Mouse (Mus musculus) gastrocnemius, adult 2 months (tissue): ENCODE data around the gene Tmem102. TPM values are rescaled to one million over a fixed set of nuclear protein-coding genes. Genes with fewer than 3 reads are reported as not detected.

Source experiments
- DNase-seq: peaks from one replicate; pipeline ENCODE4 v3.0.0; 2022
- H3K27ac ChIP-seq: fragments of 200-600 bp; 2 replicates; pipeline ENCODE4 v1.8.1; 2022; ENCODE audit warnings: mild to moderate bottlenecking
- H3K4me3 ChIP-seq: fragments of 200-600 bp; 2 replicates; pipeline ENCODE4 v1.8.1; 2022; ENCODE audit warnings: mild to moderate bottlenecking, moderate library complexity
- CTCF ChIP-seq: fragments of 200-600 bp; IDR thresholded peaks from 2 replicates; pipeline ENCODE4 v1.8.1; 2022; ENCODE audit warnings: antibody characterized with exemption, mild to moderate bottlenecking, moderate library complexity
- intact Hi-C: fragments of 180-260 bp; cut with DNase I; formaldehyde crosslinking; loops from one replicate; pipeline ENCODE4 v1.15.1; 2025
- total RNA-seq, 2 experiments: library from RNA; stranded (reverse); gene quantifications; 2 replicates each; pipeline ENCODE4 v1.2.3; 2021

The Tmem102 gene
- total RNA-seq, 2 experiments from 2014 or later, result 0.20 to 0.41 TPM

DNA sequence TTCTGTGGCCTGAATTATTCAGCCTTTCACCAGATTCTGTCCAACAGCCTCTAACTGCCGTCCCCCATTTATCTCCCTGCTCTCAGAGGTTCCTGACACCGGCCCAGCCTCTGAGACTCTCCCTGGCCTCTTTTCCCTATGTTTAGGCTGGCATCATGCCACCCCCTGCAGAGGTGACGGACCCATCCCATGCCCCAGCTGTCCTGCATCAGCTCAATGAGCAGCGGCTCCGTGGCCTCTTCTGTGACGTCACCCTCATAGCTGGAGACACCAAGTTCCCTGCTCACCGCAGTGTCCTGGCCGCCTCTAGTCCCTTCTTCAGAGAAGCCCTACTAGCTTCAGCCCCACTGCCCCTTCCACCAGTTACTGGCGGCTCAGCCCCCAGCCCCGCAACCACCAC lies 29.7 kb downstream of the Tmem102 start:
- intact Hi-C loops, result loop anchor here (2.0 kb wide), 1 partner anchor 15 kb away; no protein-coding TSS in a partner anchor
- H3K27ac ChIP-seq, result no peak overlapping the region
- no peak for DNase-seq
- no peak for TF ChIP-seq CTCF
- H3K4me3 ChIP-seq, result no peak overlapping the region

DNA sequence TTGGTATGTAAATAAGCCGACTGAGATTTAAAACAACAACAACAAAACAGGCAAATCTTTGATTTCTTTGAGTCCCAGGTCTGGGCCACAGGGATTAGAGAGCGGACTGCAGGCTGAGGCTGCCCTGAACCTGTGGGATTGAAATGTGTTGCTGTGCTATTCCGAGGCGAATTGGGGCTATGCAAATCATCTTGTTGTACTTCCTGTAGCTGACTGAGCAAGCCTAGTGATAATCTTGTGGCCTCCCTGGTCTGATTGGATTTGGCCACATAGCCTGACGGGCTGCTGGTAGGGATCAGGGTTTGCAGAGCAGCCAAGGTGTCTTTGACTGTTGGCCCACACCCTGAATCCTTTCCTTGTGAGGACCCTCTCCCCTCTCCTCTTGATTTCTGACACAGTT lies 30.5 kb downstream of the Tmem102 start:
- intact Hi-C loops, result loop anchor here (2.0 kb wide), 1 partner anchor 16 kb away; no protein-coding TSS in a partner anchor
- H3K27ac ChIP-seq, result no peak overlapping the region
- no peak for DNase-seq
- no peak for TF ChIP-seq CTCF
- no peak overlapping the region for H3K4me3 ChIP-seq

GRCm38 (mm10) chr11:69767625-69767909 lies 37.9 kb downstream of the Tmem102 start:
- no peak for TF ChIP-seq CTCF
- no peak for DNase-seq
- Histone ChIP-seq H3K4me3 (peak overlapping the region; percentile 94), H3K27ac (peak overlapping the region; percentile 99)
- intact Hi-C loops, result no loop called here

DNA sequence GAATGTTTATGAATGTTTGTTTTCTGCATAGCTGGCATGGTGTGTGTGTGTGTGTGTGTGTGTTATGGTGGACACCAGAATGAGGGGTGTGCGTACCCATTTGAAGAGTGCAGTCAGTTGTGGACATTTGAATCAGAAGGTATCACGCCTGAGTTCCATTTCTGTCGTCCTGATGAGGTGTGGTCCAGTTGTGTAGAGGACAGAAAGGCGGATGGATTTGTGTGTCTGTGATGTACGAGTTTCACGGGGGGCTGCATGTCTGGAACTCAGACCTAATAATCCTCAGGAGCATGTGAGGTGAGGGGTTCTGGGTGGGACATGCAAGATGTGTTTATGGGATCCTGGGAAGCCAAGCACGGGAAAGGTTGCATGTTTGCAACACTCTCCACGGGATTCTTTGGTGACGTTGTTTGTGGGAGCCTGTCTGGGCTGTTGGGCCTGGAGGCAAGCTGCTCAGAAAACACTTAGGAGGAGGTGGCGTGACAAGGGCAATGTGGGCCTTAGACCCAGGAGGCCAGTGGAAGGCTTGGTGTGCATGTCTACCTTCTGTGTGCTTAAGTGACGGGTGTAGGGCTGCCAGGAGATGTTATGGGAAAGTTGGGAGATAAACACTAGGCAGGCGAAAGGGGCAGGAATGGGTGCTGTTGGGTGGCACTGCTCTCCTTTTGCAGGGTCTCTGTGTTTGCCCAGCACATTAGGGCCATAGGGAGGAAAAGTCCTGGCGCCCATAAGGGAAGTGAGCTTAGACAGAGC lies 38.4 kb downstream of the Tmem102 start:
- peak overlapping the region; percentile 99 for H3K27ac ChIP-seq
- intact Hi-C loops, result no loop called here
- no peak for TF ChIP-seq CTCF

DNA sequence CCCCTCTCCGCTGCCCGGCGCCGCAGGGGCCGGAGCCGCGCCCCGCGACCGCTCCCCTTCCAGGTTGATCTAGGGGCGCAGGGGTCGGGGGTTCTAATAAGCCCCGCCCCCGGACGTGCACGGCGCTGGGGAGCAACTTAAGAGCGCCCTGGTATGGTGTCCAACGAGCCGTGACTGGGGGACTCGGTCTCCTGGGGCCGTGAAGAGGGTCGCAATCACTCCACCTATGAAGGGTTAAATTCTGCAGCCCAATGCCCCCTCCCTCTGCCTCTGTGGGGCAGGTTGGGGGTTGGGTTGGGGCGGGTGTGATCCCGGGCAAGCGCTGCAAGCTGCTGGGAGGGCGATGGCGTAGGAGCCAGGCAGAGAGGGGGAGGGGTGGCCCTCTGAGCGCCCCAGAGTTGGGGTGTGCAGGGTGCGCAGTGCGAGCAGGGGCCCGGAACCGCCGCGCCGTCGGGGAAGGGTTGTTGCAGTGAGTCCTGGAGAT lies 39.3 kb downstream of the Tmem102 start:
- peak; percentile 86 for DNase-seq
- H3K4me3 ChIP-seq, result peak overlapping the region; percentile 94
- intact Hi-C loops, result no loop called here
- H3K27ac ChIP-seq, result peak overlapping the region; percentile 99
- no peak for TF ChIP-seq CTCF

More for the DNA sequence above, 38.4 kb downstream of the Tmem102 start:
- no peak for DNase-seq
- peak overlapping the region; percentile 94 for H3K4me3 ChIP-seq

GRCm38 (mm10) chr11:69765221-69766125 lies 40.0 kb downstream of the Tmem102 start, which contains the start of gene Zbtb4:
Zbtb4 (plus strand) TSS chr11:69765912.
- Histone ChIP-seq H3K4me3 (peak within 1 kb of the TSS; percentile 94), H3K27ac (peak within 1 kb of the TSS; percentile 99)
- TF ChIP-seq CTCF, result no peak
- intact Hi-C loops, result no loop called here
- peak; percentile 78 for DNase-seq

- Histone ChIP-seq H3K4me3 (no peak overlapping the region), H3K27ac (no peak overlapping the region)
- no peak for DNase-seq
- peak; percentile 35; the same call in 1 of the 2 replicates for TF ChIP-seq CTCF
- intact Hi-C loops, result no loop called here
These were observed 41.9 kb downstream of the Tmem102 start for GRCm38 (mm10) chr11:69763551-69763950.

DNA sequence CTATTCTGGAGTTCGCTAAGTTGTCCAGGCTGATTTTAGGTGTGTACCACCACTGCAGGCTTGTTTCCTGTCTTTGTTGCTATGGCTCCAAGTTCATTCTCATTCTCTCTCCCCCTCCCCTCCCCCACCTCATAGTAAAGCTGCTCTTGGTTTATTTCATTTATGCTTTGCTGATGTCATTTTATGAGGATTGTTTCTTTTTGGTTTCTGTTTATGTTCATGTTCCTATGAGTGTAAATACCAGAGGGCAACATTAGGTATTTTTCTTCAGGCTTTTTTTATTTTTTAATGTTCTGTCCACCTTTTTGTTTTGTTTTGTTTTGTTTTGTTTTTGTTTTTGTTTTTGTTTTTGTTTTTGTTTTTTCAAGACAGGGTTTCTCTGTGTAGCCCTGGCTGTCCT lies 43.6 kb downstream of the Tmem102 start, which contains the start of gene Slc35g3:
Gene Slc35g3 (minus strand): TSS at position 101 of the 400 bp plus-strand sequence.
- no peak within 1 kb of the TSS for H3K27ac ChIP-seq
- H3K4me3 ChIP-seq, result no peak within 1 kb of the TSS
- no peak for TF ChIP-seq CTCF
- intact Hi-C loops, result no loop called here
- DNase-seq, result no peak

- Histone ChIP-seq H3K4me3 (no peak overlapping the region), H3K27ac (no peak overlapping the region)
- intact Hi-C loops, result no loop called here
- TF ChIP-seq CTCF, result no peak
- no peak for DNase-seq
These were observed 44.6 kb downstream of the Tmem102 start for GRCm38 (mm10) chr11:69760901-69761200.

GRCm38 (mm10) chr11:69760160-69760900 lies 45.1 kb downstream of the Tmem102 start:
- TF ChIP-seq CTCF, result no peak
- H3K27ac ChIP-seq, result peak overlapping the region; percentile 98
- DNase-seq, result no peak
- H3K4me3 ChIP-seq, result no peak overlapping the region
- intact Hi-C loops, result no loop called here

- DNase-seq, result peak; percentile 91
- Histone ChIP-seq H3K27ac (peak overlapping the region; percentile 98), H3K4me3 (peak overlapping the region; percentile 84)
- intact Hi-C loops, result loop anchor here (1.0 to 5.0 kb wide), 4 partner anchors 36 to 118 kb away; partner anchors contain the start of genes Chrnb1, Plscr3 and Tmem95
- no peak for TF ChIP-seq CTCF
These were observed 46.3 kb downstream of the Tmem102 start for GRCm38 (mm10) chr11:69758971-69759721.
